Mouse (Mus musculus) lung, adult 2 months (tissue): ENCODE results near the gene Rtl1.

Experiments
- CTCF ChIP-seq: fragments of 200-500 bp; IDR thresholded peaks from 2 replicates; pipeline ENCODE4 v1.5.1; 2011; ENCODE audit warnings: mild to moderate bottlenecking, low read length, control low read depth; ENCODE audit not compliant: insufficient read depth
- POLR2A ChIP-seq: fragments of 200-500 bp; IDR thresholded peaks from 2 replicates; pipeline ENCODE4 v1.6.1; 2011; ENCODE audit warnings: low read depth, mild to moderate bottlenecking, control low read depth, low read length, borderline replicate concordance; ENCODE audit errors: extremely low read depth

DNA sequence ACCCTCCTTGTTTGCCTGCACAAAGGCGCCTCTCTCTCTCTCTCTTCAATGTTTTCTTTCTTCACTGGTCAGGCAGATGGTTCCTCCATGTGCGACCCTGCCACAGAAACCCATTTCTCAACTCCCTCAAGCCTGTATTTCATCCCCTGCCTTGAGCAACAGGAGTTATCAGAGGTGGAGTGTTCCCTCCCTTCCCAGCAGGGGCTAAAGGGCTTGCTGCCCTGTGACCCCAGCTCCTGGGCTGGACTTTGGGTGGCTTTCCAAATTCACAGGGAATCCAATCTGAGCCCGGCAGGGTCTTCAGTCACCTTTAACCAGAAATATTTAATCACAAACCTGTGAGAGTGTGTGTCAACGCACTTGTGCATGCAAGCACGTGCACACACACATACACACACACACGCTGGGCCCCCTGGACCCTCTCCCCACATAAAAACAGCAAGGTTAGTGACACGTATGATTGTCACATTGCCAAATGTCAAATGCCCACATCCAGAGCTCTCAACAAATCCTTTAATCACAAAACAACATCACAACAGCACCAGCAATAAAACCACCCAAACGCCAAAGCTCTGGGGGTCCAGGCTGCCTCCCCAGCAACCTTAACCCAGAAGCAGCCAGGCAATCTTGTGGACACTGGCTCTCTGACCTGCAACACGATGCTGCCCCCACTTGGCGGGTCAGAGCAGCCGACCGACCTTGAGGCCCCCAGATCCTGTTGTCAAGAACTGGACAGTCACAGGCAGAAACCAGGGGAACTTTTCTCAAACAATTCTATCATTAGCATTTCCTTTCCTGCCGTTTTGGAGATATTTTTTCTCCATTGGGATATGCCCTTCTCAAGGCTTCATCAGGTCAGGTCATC, 8.7 kb upstream of the Rtl1 start:
- TF ChIP-seq POLR2A (no peak), CTCF (peak; percentile 18; the same call in 1 of the 2 replicates)
